Mouse (Mus musculus) heart, postnatal 36 days (tissue): Measurements from ENCODE around the gene Gm13271. TPM values are rescaled to one million over a fixed set of nuclear protein-coding genes. Genes with fewer than 3 reads are reported as not detected.

Experiments used
- total RNA-seq, 2 experiments: library from RNA; stranded (reverse); gene quantifications; 2 replicates each; pipeline ENCODE4 v1.2.3; 2021

Gene Gm13271
- total RNA-seq, 2 experiments from 2014 or later, result not detected

Other genes with a start within 250 kb of the Gm13271 start
- gene Ifnb1, start 232.1 kb upstream of the Gm13271 start, total RNA-seq, result not detected
- gene Ifna15, start 196.6 kb upstream of the Gm13271 start, total RNA-seq, result not detected
- gene Ifna14, start 183.1 kb upstream of the Gm13271 start, total RNA-seq, result not detected
- gene Ifna9, start 162.5 kb upstream of the Gm13271 start, total RNA-seq, result not detected
- not detected for gene Ifna12, start 151.5 kb upstream of the Gm13271 start, total RNA-seq
- not detected for gene C87499, start 120.5 kb upstream of the Gm13271 start, total RNA-seq
- gene Ifna13, start 110.4 kb upstream of the Gm13271 start, total RNA-seq, result not detected
- gene Ifna16, start 77.9 kb upstream of the Gm13271 start, total RNA-seq, result not detected
- not detected for gene Ifna2, start 71.0 kb upstream of the Gm13271 start, total RNA-seq
- gene Ifnab, start 63.5 kb upstream of the Gm13271 start, total RNA-seq, result not detected
- gene Gm26566, start 33.1 kb upstream of the Gm13271 start, total RNA-seq, result under 1 TPM; 0.39 to 0.43 TPM
- 10 to 100 TPM; 69.3 to 71.1 TPM for gene Klhl9, start 32.4 kb upstream of the Gm13271 start, total RNA-seq
- not detected for gene Gm13283, start 5.3 kb downstream of the Gm13271 start, total RNA-seq
- gene Gm13290, start 19.0 kb downstream of the Gm13271 start, total RNA-seq, result not detected
- not detected for gene Gm13289, start 22.1 kb downstream of the Gm13271 start, total RNA-seq
- gene Gm13272, start 25.0 kb downstream of the Gm13271 start, total RNA-seq, result not detected
- not detected for gene Ifnz, start 27.3 kb downstream of the Gm13271 start, total RNA-seq
- not detected for gene Gm13276, start 30.8 kb downstream of the Gm13271 start, total RNA-seq
- gene Gm13277, start 33.8 kb downstream of the Gm13271 start, total RNA-seq, result not detected
- gene Gm13278, start 36.7 kb downstream of the Gm13271 start, total RNA-seq, result not detected
- gene Gm13275, start 39.6 kb downstream of the Gm13271 start, total RNA-seq, result not detected
- gene Gm13279, start 42.5 kb downstream of the Gm13271 start, total RNA-seq, result not detected
- under 1 TPM; 0.19 TPM for gene Gm13285, start 44.8 kb downstream of the Gm13271 start, total RNA-seq
- not detected for gene Gm13287, start 48.4 kb downstream of the Gm13271 start, total RNA-seq
- gene Gm13288, start 50.7 kb downstream of the Gm13271 start, total RNA-seq, result not detected
- gene Ifna7, start 61.4 kb downstream of the Gm13271 start, total RNA-seq, result not detected
- gene Ifna11, start 65.1 kb downstream of the Gm13271 start, total RNA-seq, result not detected
- not detected for gene Ifna6, start 72.5 kb downstream of the Gm13271 start, total RNA-seq
- not detected for gene Ifna5, start 80.7 kb downstream of the Gm13271 start, total RNA-seq
- gene Ifna4, start 87.0 kb downstream of the Gm13271 start, total RNA-seq, result not detected
- not detected for gene Ifna1, start 95.2 kb downstream of the Gm13271 start, total RNA-seq
- gene Ifne, start 125.3 kb downstream of the Gm13271 start, total RNA-seq, result not detected